Mouse (Mus musculus): Measurements from ENCODE around the gene Vmn1r207-ps. TPM values are rescaled to one million over a fixed set of nuclear protein-coding genes. Genes with fewer than 3 reads are reported as not detected.
"Not testable (repeated sequence)": the region's sequence is repeated elsewhere in the genome, so short reads cannot be mapped to it uniquely, and the experiment has no call there.

The Vmn1r207-ps gene
- total RNA-seq (2015), result not detected in 2 replicates
- not detected in 2 replicates for total RNA-seq (2017)

GRCm38 (mm10) chr13:22729529-22729928, at the start of gene Vmn1r207-ps:
Gene Vmn1r207-ps, minus strand, starts transcription at chr13:22729629.
- ATAC-seq (ENCODE audit: poor library complexity, severe bottlenecking), result not testable (repeated sequence)

DNA sequence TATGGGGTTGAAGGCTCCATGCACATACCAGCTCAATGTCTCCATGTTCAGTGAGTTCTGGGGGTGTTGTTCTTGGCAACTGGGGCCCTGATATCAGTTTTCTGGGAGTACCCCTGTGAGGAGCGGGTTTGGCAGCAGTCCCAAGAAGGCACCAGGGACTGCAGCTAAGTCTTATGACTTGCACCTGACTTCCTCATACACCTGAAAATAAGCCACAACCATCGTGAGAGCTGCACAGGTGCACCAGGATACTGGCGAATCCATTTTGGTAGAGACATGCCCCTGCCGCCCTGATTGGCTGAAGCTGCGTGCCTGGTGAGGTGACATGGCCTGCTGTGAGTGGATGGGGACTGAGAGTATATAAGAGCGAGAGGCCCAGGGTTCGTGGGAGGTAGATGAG, 47.9 kb upstream of the Vmn1r207-ps start, which contains the start of gene Vmn1r208:
TSS of gene Vmn1r208 (minus strand) at position 101 of the 400 bp plus-strand sequence.
- not testable (repeated sequence) for ATAC-seq (ENCODE audit: poor library complexity, severe bottlenecking)

DNA sequence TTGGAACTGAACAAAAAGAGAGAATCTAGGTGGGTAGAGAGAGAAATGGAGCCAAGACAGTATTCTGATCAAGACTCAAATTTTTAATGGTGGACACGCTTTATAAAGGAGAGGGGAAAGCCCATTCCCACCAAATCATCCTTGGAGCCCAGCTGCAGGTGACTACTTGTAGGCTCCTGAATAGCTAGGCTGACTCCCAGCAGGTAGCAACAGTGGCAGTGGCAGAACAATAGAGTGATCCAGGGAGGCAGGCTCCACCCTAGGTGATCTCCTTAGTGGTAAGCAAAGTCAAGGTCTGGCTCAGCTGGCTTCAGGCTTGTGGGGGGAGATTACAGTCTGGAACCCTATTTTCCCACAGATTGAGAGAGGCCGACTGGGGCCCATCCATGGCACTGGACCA, 42.2 kb upstream of the Vmn1r207-ps start:
- ATAC-seq (ENCODE audit: poor library complexity, severe bottlenecking), result not testable (repeated sequence)

DNA sequence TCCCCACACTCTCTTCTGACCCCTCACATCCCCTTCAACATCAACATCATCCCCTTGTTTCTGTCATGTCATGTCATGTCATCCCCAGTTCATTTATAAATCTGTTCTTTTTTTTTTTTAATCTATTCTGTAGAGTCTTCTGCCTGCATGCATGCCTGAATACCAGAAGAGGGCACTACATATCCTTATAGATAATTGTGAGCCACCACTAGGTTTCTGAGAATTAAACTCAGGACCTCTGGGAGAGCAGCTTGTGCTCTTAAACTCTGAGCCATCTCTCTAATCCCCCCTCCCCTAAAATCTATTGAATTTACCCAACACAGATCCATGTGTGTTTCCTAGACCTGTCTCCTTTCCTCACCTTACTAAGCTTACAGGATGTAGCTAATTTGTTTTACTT, 18.1 kb upstream of the Vmn1r207-ps start:
- no peak for ATAC-seq (ENCODE audit: poor library complexity, severe bottlenecking)

- not testable (repeated sequence) for ATAC-seq (ENCODE audit: poor library complexity, severe bottlenecking)
Measured at GRCm38 (mm10) chr13:22706947-22707346, 22.5 kb downstream of the Vmn1r207-ps start.

DNA sequence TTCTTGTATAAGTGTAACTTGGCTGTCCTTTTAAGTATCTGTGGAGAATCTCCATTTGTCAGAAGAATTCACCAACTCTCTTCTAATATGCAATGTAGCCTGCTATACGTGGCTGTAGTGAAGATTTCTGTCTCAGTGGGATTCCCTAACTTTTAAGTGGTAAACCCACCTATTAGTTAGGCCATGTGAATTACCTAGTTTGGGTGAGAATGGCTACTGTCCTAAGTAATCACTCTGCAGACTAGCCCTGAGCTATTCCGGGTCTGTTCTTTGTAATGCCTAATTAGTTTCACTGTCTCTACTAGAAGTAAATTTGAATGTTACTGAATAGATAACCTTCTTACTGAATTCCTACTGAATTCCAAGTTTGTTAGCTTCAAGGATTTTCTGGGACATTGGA, 26.5 kb downstream of the Vmn1r207-ps start:
- ATAC-seq (ENCODE audit: poor library complexity, severe bottlenecking), result not testable (repeated sequence)

Other genes with a start within 250 kb of the Vmn1r207-ps start
- gene Vmn1r202, start 224.2 kb downstream of the Vmn1r207-ps start, total RNA-seq (2015), result not detected in 2 replicates
- not detected in 2 replicates for gene Vmn1r202, start 224.2 kb downstream of the Vmn1r207-ps start, total RNA-seq (2017)
- gene Vmn1r203, start 211.5 kb downstream of the Vmn1r207-ps start, total RNA-seq (2015), result 0.02 TPM in 1 of 2 replicates, not detected in the other
- gene Vmn1r203, start 211.5 kb downstream of the Vmn1r207-ps start, total RNA-seq (2017), result 0.11 TPM in 1 of 2 replicates, not detected in the other
- gene Vmn1r204, start 176.4 kb downstream of the Vmn1r207-ps start, total RNA-seq (2015), result not detected in 2 replicates
- not detected in 2 replicates for gene Vmn1r204, start 176.4 kb downstream of the Vmn1r207-ps start, total RNA-seq (2017)
- not detected in 2 replicates for gene Vmn1r205, start 136.6 kb downstream of the Vmn1r207-ps start, total RNA-seq (2015)
- gene Vmn1r205, start 136.6 kb downstream of the Vmn1r207-ps start, total RNA-seq (2017), result not detected in 2 replicates
- not detected in 2 replicates for gene Vmn1r206, start 105.4 kb downstream of the Vmn1r207-ps start, total RNA-seq (2015)
- gene Vmn1r206, start 105.4 kb downstream of the Vmn1r207-ps start, total RNA-seq (2017), result not detected in 2 replicates
- gene Vmn1r208, start 47.8 kb upstream of the Vmn1r207-ps start, total RNA-seq (2015), result not detected in 2 replicates
- not detected in 2 replicates for gene Vmn1r208, start 47.8 kb upstream of the Vmn1r207-ps start, total RNA-seq (2017)
- gene Vmn1r209, start 80.1 kb upstream of the Vmn1r207-ps start, total RNA-seq (2015), result not detected in 2 replicates
- not detected in 2 replicates for gene Vmn1r209, start 80.1 kb upstream of the Vmn1r207-ps start, total RNA-seq (2017)
- not detected in 2 replicates for gene Vmn1r210, start 101.7 kb upstream of the Vmn1r207-ps start, total RNA-seq (2015)
- gene Vmn1r210, start 101.7 kb upstream of the Vmn1r207-ps start, total RNA-seq (2017), result not detected in 2 replicates
- not detected in 2 replicates for gene Vmn1r211, start 127.9 kb upstream of the Vmn1r207-ps start, total RNA-seq (2015)
- not detected in 2 replicates for gene Vmn1r211, start 127.9 kb upstream of the Vmn1r207-ps start, total RNA-seq (2017)
- not detected in 2 replicates for gene Vmn1r212, start 154.6 kb upstream of the Vmn1r207-ps start, total RNA-seq (2015)
- gene Vmn1r212, start 154.6 kb upstream of the Vmn1r207-ps start, total RNA-seq (2017), result not detected in 2 replicates

All from megakaryocyte, adult 5-6 weeks (primary cell).